Mouse (Mus musculus) lung, postnatal 0 days (tissue): ENCODE measurements around the gene Fcgbp. TPM values are rescaled to one million over a fixed set of nuclear protein-coding genes. Genes with fewer than 3 reads are reported as not detected.

Source experiments
- ATAC-seq: fragments of 200-750 bp; cut with Nextera tagmentation; 2 replicates; pipeline ENCODE4 v1.8.0; 2017; ENCODE audit warnings: moderate library complexity
- DNase-seq: peaks from one replicate; pipeline ENCODE4 v3.0.0-alpha.2; 2016; ENCODE audit warnings: low spot score
- H3K27ac ChIP-seq: fragments of 300-500 bp; sonication (generic); 2 replicates; pipeline ENCODE4 v1.5.1; 2014; ENCODE audit warnings: antibody characterized with exemption, mild to moderate bottlenecking, low read length, mixed read lengths
- H3K27me3 ChIP-seq: fragments of 300-500 bp; sonication (generic); replicated peaks from 2 replicates; pipeline ENCODE4 v1.6.1; 2014; ENCODE audit warnings: low read length, mixed read lengths; ENCODE audit not compliant: insufficient read depth
- H3K36me3 ChIP-seq: fragments of 300-500 bp; sonication (generic); 2 replicates; pipeline ENCODE4 v1.6.1; 2014; ENCODE audit warnings: low read length, mixed read lengths; ENCODE audit not compliant: insufficient read depth
- H3K4me1 ChIP-seq: fragments of 300-500 bp; sonication (generic); 2 replicates; pipeline ENCODE4 v1.6.1; 2014; ENCODE audit warnings: antibody characterized with exemption, low read depth, low read length, mixed read lengths; ENCODE audit not compliant: insufficient read depth
- H3K4me2 ChIP-seq: fragments of 300-500 bp; sonication (generic); replicated peaks from 2 replicates; pipeline ENCODE4 v1.6.1; 2014; ENCODE audit warnings: low read depth, mild to moderate bottlenecking, low read length, moderate library complexity, mixed read lengths
- H3K4me3 ChIP-seq: fragments of 300-500 bp; sonication (generic); 2 replicates; pipeline ENCODE4 v1.5.1; 2014; ENCODE audit warnings: low read depth, low read length
- H3K9ac ChIP-seq: fragments of 300-500 bp; sonication (generic); replicated peaks from 2 replicates; pipeline ENCODE4 v1.6.1; 2014; ENCODE audit warnings: low read depth, mild to moderate bottlenecking
- H3K9me3 ChIP-seq: fragments of 300-500 bp; sonication (generic); 2 replicates; pipeline ENCODE4 v1.6.1; 2016; ENCODE audit warnings: low read length, mixed read lengths
- CTCF ChIP-seq: IDR thresholded peaks from 2 replicates; pipeline ENCODE4 v1.5.1; 2016; ENCODE audit warnings: antibody characterized with exemption, mild to moderate bottlenecking
- EP300 ChIP-seq: IDR thresholded peaks from 2 replicates; pipeline ENCODE4 v1.6.1; 2016; ENCODE audit warnings: antibody characterized with exemption, mild to moderate bottlenecking, control low read depth
- WGBS: fragments of 180-500 bp; shearing (Covaris S2); extraction: QIAGEN DNeasy Blood & Tissue Kit; methylation state at CpG from one replicate; pipeline ENCODE4 v1.1.7; 2014; 5-methylcytosine and 5-hydroxymethylcytosine counted together
- polyA plus RNA-seq: library from polyadenylated mRNA; unstranded; fragments of >200 nt; fragmentation: Nextera tagmentation; extraction: Ambion mirVana; gene quantifications from 2 replicates; pipeline ENCODE4 v1.2.1, GENCODE M21; 2015

The Fcgbp gene
- polyA plus RNA-seq, 1 experiment from 2014 or later, result 1.9 TPM

GRCm38 (mm10) chr7:28059972-28060371 lies 11.1 kb upstream of the Fcgbp start:
- Histone ChIP-seq H3K4me2 (no peak overlapping the region), H3K27me3 (no peaks in the 10 kb centered on the region), H3K9me3 (no peaks in the 10 kb centered on the region), H3K27ac (no peak overlapping the region), H3K9ac (no peak overlapping the region), H3K4me3 (no peak overlapping the region), H3K4me1 (no peaks in the 10 kb centered on the region), H3K36me3 (no peaks in the 10 kb centered on the region)
- WGBS, result 91% methylated on average over 1 of the region's 1 CpGs
- TF ChIP-seq CTCF (no peak), EP300 (no peak)
- DNase-seq, result no peak
- ATAC-seq, result no peak

DNA sequence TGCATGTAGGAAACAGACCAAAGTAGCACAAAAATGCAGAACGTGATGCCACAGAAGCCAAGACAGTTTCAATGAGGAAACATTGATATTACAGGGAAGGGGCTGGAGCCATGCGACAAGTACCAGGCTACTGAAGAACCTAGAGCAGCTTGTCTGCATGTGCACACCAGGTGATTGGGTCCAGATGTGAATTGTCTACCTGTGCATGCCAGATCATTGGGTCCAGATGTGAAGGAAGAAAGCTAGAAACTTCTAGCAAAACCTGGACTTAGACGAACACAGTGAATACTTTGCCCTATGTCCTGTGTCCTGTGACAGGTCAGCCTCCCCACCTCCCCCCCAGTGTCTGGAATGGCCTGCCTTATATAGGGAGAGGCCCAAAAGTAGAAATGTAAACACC lies 2.4 kb upstream of the Fcgbp start:
- H3K4me3 ChIP-seq, result no peak overlapping the region
- H3K9ac ChIP-seq, result no peak overlapping the region
- H3K4me2 ChIP-seq, result no peak overlapping the region
- no peaks in the 10 kb centered on the region for H3K27me3 ChIP-seq
- WGBS, result 65% methylated on average over 3 of the region's 3 CpGs
- no peaks in the 10 kb centered on the region for H3K9me3 ChIP-seq
- H3K4me1 ChIP-seq, result no peaks in the 10 kb centered on the region
- no peak for ATAC-seq
- TF ChIP-seq EP300 (no peak), CTCF (no peak)
- H3K27ac ChIP-seq, result no peak overlapping the region
- DNase-seq, result no peak
- no peaks in the 10 kb centered on the region for H3K36me3 ChIP-seq

DNA sequence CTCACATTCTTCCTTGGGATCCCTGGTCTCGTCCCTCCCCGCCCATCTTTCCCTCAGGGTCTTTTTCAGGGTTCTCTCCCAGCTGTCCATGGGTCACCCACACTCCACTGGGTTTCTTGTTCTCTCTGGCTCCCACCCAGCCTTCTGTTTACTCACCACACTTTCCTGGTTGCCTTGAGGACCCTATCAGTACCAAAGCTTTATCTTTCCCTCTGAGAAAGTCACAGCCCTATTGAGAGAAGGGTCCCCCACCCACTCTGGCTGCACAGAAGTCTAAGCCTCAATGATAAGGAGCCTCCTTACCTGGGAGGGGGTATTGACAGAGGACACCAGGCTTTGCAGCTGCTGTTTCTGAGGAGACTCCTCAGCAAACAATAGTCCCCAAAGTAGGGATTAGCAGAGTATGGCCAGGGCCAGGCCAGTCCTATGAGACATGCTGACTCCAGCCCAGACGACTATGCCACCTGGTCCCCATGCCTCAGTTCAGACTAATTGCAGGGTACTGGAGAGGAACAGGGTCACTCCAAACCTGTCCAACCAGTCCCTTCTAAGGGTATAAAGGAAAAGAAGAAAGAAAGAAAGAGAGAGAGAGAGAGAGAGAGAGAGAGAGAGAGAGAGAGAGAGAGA lies 1.4 kb upstream of the Fcgbp start:
- TF ChIP-seq EP300, result no peak
- Histone ChIP-seq H3K27ac (no peak overlapping the region), H3K4me3 (no peak overlapping the region), H3K9ac (no peak overlapping the region), H3K9me3 (no peaks in the 10 kb centered on the region), H3K4me1 (no peaks in the 10 kb centered on the region), H3K27me3 (no peaks in the 10 kb centered on the region), H3K4me2 (no peak overlapping the region), H3K36me3 (no peaks in the 10 kb centered on the region)
- DNase-seq (no peak), ATAC-seq (no peak)
- WGBS, result 40% methylated on average over 3 of the region's 3 CpGs

- H3K9me3 ChIP-seq, result no peaks in the 10 kb centered on the region
- ATAC-seq (no peak), DNase-seq (no peak)
- no peaks in the 10 kb centered on the region for H3K27me3 ChIP-seq
- no peak overlapping the region for H3K27ac ChIP-seq
- TF ChIP-seq EP300, result no peak
- TF ChIP-seq CTCF, result no peak
- H3K36me3 ChIP-seq, result no peaks in the 10 kb centered on the region
- H3K4me2 ChIP-seq, result no peak overlapping the region
- no peak overlapping the region for H3K4me3 ChIP-seq
- H3K9ac ChIP-seq, result no peak overlapping the region
- WGBS, result 71% methylated on average over 7 of the region's 7 CpGs
- no peaks in the 10 kb centered on the region for H3K4me1 ChIP-seq
These were observed 13.2 kb downstream of the Fcgbp start for GRCm38 (mm10) chr7:28084215-28084614.

DNA sequence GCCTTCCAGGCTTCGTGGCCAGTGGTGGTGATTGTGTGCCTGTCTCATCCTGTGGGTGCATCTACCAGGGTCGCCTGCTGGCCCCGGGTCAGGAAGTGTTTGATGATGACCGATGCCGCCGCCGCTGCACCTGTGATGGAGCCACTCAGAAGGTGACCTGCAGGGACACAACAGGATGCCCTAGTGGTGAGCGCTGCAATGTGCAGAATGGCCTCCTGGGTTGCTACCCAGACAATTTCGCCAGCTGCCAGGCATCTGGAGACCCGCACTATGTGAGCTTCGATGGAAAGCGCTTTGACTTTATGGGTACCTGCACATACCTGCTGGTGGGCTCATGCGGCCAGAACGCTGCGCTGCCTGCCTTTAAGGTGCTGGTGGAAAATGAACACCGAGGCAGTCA lies 15.2 kb downstream of the Fcgbp start:
- no peak overlapping the region for H3K9ac ChIP-seq
- DNase-seq (no peak), ATAC-seq (no peak)
- H3K36me3 ChIP-seq, result no peaks in the 10 kb centered on the region
- 75% methylated on average over 16 of the region's 16 CpGs for WGBS
- H3K4me3 ChIP-seq, result no peak overlapping the region
- TF ChIP-seq CTCF (no peak), EP300 (no peak)
- no peak overlapping the region for H3K27ac ChIP-seq
- no peaks in the 10 kb centered on the region for H3K27me3 ChIP-seq
- no peak overlapping the region for H3K4me2 ChIP-seq
- H3K9me3 ChIP-seq, result no peaks in the 10 kb centered on the region
- no peaks in the 10 kb centered on the region for H3K4me1 ChIP-seq

DNA sequence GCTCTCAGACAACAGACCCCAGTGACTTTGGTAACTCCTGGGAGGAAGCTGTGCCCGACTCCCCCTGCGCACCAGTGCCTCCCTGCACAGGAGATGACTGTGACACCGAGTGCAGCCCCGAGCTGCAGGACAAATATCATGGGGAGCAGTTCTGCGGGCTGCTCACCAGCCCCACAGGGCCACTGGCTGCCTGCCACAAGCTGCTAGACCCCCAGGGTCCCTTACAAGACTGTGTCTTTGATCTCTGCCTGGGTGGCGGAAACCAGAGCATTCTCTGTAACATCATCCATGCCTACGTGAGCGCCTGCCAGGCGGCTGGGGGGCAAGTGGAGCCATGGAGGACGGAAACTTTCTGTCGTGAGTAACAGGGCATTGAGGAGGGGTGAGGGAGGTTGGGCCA lies 22.5 kb downstream of the Fcgbp start:
- Histone ChIP-seq H3K36me3 (no peaks in the 10 kb centered on the region), H3K27me3 (no peaks in the 10 kb centered on the region), H3K4me1 (no peaks in the 10 kb centered on the region), H3K9ac (no peak overlapping the region), H3K9me3 (no peaks in the 10 kb centered on the region), H3K4me3 (no peak overlapping the region), H3K4me2 (no peak overlapping the region), H3K27ac (no peak overlapping the region)
- no peak for DNase-seq
- TF ChIP-seq CTCF, result no peak
- TF ChIP-seq EP300, result no peak
- 38% methylated on average over 11 of the region's 11 CpGs for WGBS
- no peak for ATAC-seq

DNA sequence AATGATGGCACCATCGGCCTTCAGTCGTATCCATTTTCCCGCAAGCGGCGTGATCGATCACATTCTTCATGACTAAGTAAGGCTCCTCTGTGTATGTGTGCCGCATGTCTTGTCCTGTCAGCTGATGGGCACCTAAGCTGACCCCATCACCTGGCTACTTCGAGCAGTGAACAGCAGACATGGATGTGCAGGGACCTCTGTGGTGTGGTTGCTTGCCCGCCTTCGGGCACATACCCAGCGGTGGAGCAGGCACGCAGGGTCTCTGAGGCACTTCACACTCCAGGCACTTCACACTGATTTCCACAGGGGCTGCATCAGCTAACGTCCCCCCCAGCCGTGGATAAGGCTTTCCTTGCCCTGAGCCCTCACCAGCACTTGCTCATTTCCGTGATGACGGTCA lies 28.1 kb downstream of the Fcgbp start:
- H3K27ac ChIP-seq, result no peak overlapping the region
- H3K9ac ChIP-seq, result no peak overlapping the region
- no peak overlapping the region for H3K4me2 ChIP-seq
- TF ChIP-seq EP300 (no peak), CTCF (no peak)
- H3K9me3 ChIP-seq, result no peaks in the 10 kb centered on the region
- no peak overlapping the region for H3K4me3 ChIP-seq
- WGBS, result 90% methylated on average over 16 of the region's 16 CpGs
- DNase-seq (no peak), ATAC-seq (no peak)
- H3K4me1 ChIP-seq, result no peaks in the 10 kb centered on the region
- H3K27me3 ChIP-seq, result no peaks in the 10 kb centered on the region
- no peaks in the 10 kb centered on the region for H3K36me3 ChIP-seq
